Mouse (Mus musculus) erythroblast, embryonic 14.5 days (primary cell): ENCODE data around the gene Btbd6. TPM values are rescaled to one million over a fixed set of nuclear protein-coding genes. Genes with fewer than 3 reads are reported as not detected.
A peak's percentile ranks its signal among the peaks of the same experiment; 100 is the strongest.

ENCODE experiments used
- H3K27me3 ChIP-seq: 2 replicates; pipeline ENCODE4 v1.6.1; 2012; ENCODE audit warnings: inconsistent platforms; ENCODE audit not compliant: control insufficient read depth
- H3K36me3 ChIP-seq: 2 replicates; pipeline ENCODE4 v1.6.1; 2012; ENCODE audit warnings: mild to moderate bottlenecking, inconsistent platforms; ENCODE audit not compliant: control insufficient read depth
- H3K4me1 ChIP-seq: 2 replicates; pipeline ENCODE4 v1.6.1; 2012; ENCODE audit warnings: inconsistent platforms; ENCODE audit not compliant: control insufficient read depth
- H3K4me3 ChIP-seq: replicated peaks from 2 replicates; pipeline ENCODE3; 2012; ENCODE audit warnings: moderate library complexity, mild to moderate bottlenecking, inconsistent platforms
- H3K9me3 ChIP-seq: 2 replicates; pipeline ENCODE4 v1.6.1; 2012; ENCODE audit warnings: low read length, inconsistent platforms, mixed read lengths; ENCODE audit not compliant: control insufficient read depth
- GATA1 ChIP-seq: IDR thresholded peaks from 2 replicates; pipeline ENCODE4 v1.6.1; 2012; ENCODE audit warnings: low read length, inconsistent platforms, mixed read lengths
- TAL1 ChIP-seq: IDR thresholded peaks from 3 replicates; pipeline ENCODE4 v1.6.1; 2012; ENCODE audit warnings: low read length, inconsistent platforms, mixed read lengths
- polyA plus RNA-seq: library from polyadenylated mRNA; stranded (reverse); fragments of >175 nt; gene quantifications from 2 replicates; pipeline ENCODE4 v1.2.3, GENCODE M21; 2012

The Btbd6 gene
- polyA plus RNA-seq, 1 experiment, result 2.6 TPM

- Histone ChIP-seq H3K4me3 (peak within 1 kb of the TSS; percentile 84), H3K36me3 (peaks cover 25% of the 10 kb centered on the region), H3K4me1 (peaks cover 58% of the 10 kb centered on the region), H3K27me3 (no peaks in the 10 kb centered on the region), H3K9me3 (no peaks in the 10 kb centered on the region)
- TF ChIP-seq GATA1 (no peak), TAL1 (no peak)
Measured at GRCm38 (mm10) chr12:113013604-113014558, 37.6 kb downstream of the Btbd6 start, which contains the start of gene Pacs2. Gene Pacs2, plus strand, starts transcription at chr12:113014508.

- Histone ChIP-seq H3K9me3 (no peaks in the 10 kb centered on the region), H3K4me1 (peaks cover 59% of the 10 kb centered on the region), H3K36me3 (peaks cover 32% of the 10 kb centered on the region), H3K27me3 (no peaks in the 10 kb centered on the region), H3K4me3 (peak overlapping the region; percentile 84)
- no peak for TF ChIP-seq GATA1
- TF ChIP-seq TAL1, result no peak
Measured at GRCm38 (mm10) chr12:113014561-113015556, 38.6 kb downstream of the Btbd6 start.

GRCm38 (mm10) chr12:113015956-113016355 lies 39.7 kb downstream of the Btbd6 start:
- Histone ChIP-seq H3K4me1 (peaks cover 59% of the 10 kb centered on the region), H3K4me3 (peak overlapping the region; percentile 84), H3K36me3 (peaks cover 41% of the 10 kb centered on the region), H3K27me3 (no peaks in the 10 kb centered on the region), H3K9me3 (no peaks in the 10 kb centered on the region)
- TF ChIP-seq TAL1 (no peak), GATA1 (no peak)

GRCm38 (mm10) chr12:113016976-113017375 lies 40.7 kb downstream of the Btbd6 start:
- Histone ChIP-seq H3K27me3 (no peaks in the 10 kb centered on the region), H3K4me3 (peak overlapping the region; percentile 6), H3K9me3 (no peaks in the 10 kb centered on the region), H3K4me1 (peaks cover 58% of the 10 kb centered on the region), H3K36me3 (peaks cover 50% of the 10 kb centered on the region)
- TF ChIP-seq TAL1 (no peak), GATA1 (no peak)

GRCm38 (mm10) chr12:113017429-113017984 lies 41.2 kb downstream of the Btbd6 start:
- H3K27me3 ChIP-seq, result no peaks in the 10 kb centered on the region
- no peaks in the 10 kb centered on the region for H3K9me3 ChIP-seq
- H3K4me3 ChIP-seq, result no peak overlapping the region
- H3K36me3 ChIP-seq, result peaks cover 50% of the 10 kb centered on the region
- TF ChIP-seq TAL1, result no peak
- no peak for TF ChIP-seq GATA1
- peaks cover 58% of the 10 kb centered on the region for H3K4me1 ChIP-seq

- no peak for TF ChIP-seq TAL1
- no peak for TF ChIP-seq GATA1
- Histone ChIP-seq H3K27me3 (no peaks in the 10 kb centered on the region), H3K9me3 (no peaks in the 10 kb centered on the region), H3K36me3 (peaks cover 60% of the 10 kb centered on the region), H3K4me3 (no peak overlapping the region), H3K4me1 (peaks cover 53% of the 10 kb centered on the region)
Measured at GRCm38 (mm10) chr12:113018763-113019162, 42.5 kb downstream of the Btbd6 start.

GRCm38 (mm10) chr12:113021488-113021887 lies 45.2 kb downstream of the Btbd6 start:
- Histone ChIP-seq H3K4me1 (peaks cover 36% of the 10 kb centered on the region), H3K4me3 (no peak overlapping the region), H3K27me3 (no peaks in the 10 kb centered on the region), H3K9me3 (no peaks in the 10 kb centered on the region), H3K36me3 (peaks cover 81% of the 10 kb centered on the region)
- TF ChIP-seq GATA1, result no peak
- no peak for TF ChIP-seq TAL1

- H3K9me3 ChIP-seq, result no peaks in the 10 kb centered on the region
- no peak overlapping the region for H3K4me3 ChIP-seq
- no peak for TF ChIP-seq GATA1
- no peak for TF ChIP-seq TAL1
- no peaks in the 10 kb centered on the region for H3K27me3 ChIP-seq
- peaks cover 85% of the 10 kb centered on the region for H3K36me3 ChIP-seq
- H3K4me1 ChIP-seq, result peaks cover 27% of the 10 kb centered on the region
Measured at GRCm38 (mm10) chr12:113023082-113023481, 46.8 kb downstream of the Btbd6 start.
